Mouse (Mus musculus): ENCODE measurements at regions not wholly inside any gene's neighbourhood (a gene's known extent, or its start where the extent isn't known, plus 50 kb on each side); places are given as distances from the start of the nearest gene placed in this dataset.

DNA sequence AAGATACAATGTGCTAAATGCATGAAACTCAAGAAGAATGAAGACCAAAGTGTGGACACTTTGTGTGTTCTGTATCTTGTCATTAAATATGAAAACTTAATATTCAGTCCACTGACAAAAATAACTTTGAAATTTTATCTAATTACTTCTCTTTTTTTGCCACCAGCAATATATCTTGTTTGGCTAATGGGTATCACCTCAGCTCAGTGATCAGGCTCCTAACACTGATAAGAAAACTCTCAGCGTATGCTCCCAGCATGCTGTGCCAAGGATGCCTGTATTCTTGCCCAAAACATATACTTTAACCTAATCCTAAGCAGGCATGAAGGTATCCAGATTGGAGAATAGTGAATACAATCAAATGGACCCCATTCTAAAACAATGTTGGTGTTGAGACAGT, 53.3 kb upstream of the Ptpn12 start:
- no peaks in the 10 kb centered on the region for H3K36me3 ChIP-seq
- H3K4me2 ChIP-seq, result no peak overlapping the region
- no peaks in the 10 kb centered on the region for H3K27me3 ChIP-seq
- 95% methylated on average over 1 of the region's 1 CpGs for WGBS
- no peaks in the 10 kb centered on the region for H3K9me3 ChIP-seq
- no peak for ATAC-seq (ENCODE audit: insufficient number of reproducible peaks, insufficient read depth, low FRiP score, low TSS enrichment, low read depth)
- H3K4me1 ChIP-seq (replicated peaks), result no peaks in the 10 kb centered on the region
- no peak overlapping the region for H3K4me3 ChIP-seq (replicated peaks)
- no peak overlapping the region for H3K9ac ChIP-seq (replicated peaks)
- no peak overlapping the region for H3K27ac ChIP-seq

DNA sequence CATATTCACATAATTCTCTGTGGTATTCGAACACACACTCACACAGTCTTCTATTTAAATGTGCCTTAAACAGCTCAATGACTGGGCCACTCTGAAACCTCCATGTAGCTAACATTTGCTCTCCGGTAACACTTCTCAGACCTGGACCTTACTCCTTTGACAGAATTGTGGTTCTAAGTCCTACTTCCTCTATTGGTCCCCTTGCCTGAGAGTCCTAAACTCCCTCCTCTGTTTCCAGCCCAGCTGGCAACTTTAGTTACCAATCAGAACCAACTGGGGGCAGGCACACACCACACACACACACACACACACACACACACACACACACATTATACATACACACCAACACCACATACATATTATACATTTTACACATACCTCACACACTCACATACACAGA, 57.7 kb upstream of the Ptpn12 start:
- Histone ChIP-seq H3K4me1 (replicated peaks) (no peaks in the 10 kb centered on the region), H3K27me3 (no peaks in the 10 kb centered on the region), H3K4me3 (replicated peaks) (no peak overlapping the region), H3K36me3 (no peaks in the 10 kb centered on the region), H3K27ac (no peak overlapping the region), H3K4me2 (no peak overlapping the region), H3K9ac (replicated peaks) (no peak overlapping the region), H3K9me3 (no peaks in the 10 kb centered on the region)
- WGBS, result 75% methylated on average over 2 of the region's 2 CpGs
- no peak for ATAC-seq (ENCODE audit: insufficient number of reproducible peaks, insufficient read depth, low FRiP score, low TSS enrichment, low read depth)

DNA sequence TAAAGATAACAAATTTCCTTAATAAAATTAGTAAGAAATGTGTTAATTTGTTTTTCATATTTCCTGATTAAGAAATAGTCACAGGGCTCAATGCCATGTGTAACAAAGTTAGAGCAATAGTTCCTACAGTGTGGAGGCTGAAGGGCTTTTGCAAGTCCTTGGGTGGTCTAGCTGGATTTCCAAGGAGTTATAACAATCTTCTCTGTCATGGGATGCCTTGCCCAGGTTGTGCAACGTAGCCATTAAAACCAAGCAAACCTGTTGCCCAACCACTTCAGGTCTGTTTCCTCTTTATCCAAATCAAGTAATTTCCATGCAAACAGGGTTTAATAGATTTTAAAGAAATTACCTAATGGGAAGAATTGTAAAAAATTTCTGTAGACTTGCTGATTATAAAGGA, 59.8 kb upstream of the Ptpn12 start:
- WGBS, result 79% methylated on average over 1 of the region's 1 CpGs
- Histone ChIP-seq H3K36me3 (no peaks in the 10 kb centered on the region), H3K27me3 (no peaks in the 10 kb centered on the region), H3K4me1 (replicated peaks) (no peaks in the 10 kb centered on the region), H3K4me3 (replicated peaks) (no peak overlapping the region), H3K9ac (replicated peaks) (no peak overlapping the region), H3K9me3 (no peaks in the 10 kb centered on the region), H3K4me2 (no peak overlapping the region), H3K27ac (no peak overlapping the region)
- no peak for ATAC-seq (ENCODE audit: insufficient number of reproducible peaks, insufficient read depth, low FRiP score, low TSS enrichment, low read depth)

DNA sequence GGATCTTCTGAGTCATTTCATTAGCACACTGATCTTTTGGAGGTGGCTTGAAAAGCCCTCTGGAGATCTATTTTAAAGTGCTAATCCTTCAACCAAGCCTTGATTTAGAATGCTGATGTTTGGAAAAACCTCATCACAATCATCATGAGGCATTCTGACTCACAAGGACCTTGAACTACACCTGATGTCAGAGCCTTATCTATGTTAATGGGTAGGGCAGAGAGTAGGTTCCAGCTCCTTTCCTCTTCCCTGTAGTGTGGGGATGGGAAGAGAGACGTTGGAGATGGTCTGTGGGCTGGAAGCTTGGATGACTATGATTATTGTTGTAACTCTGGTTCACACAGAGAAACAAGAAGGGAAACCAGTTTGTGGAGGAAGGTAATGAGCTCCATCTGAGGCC, 63.0 kb upstream of the Gsap start:
- H3K4me1 ChIP-seq (replicated peaks), result no peaks in the 10 kb centered on the region
- no peak overlapping the region for H3K9ac ChIP-seq (replicated peaks)
- no peak overlapping the region for H3K4me3 ChIP-seq (replicated peaks)
- H3K4me2 ChIP-seq, result no peak overlapping the region
- ATAC-seq (ENCODE audit: insufficient number of reproducible peaks, insufficient read depth, low FRiP score, low TSS enrichment, low read depth), result no peak
- no peak overlapping the region for H3K27ac ChIP-seq
- H3K9me3 ChIP-seq, result no peaks in the 10 kb centered on the region
- no peaks in the 10 kb centered on the region for H3K27me3 ChIP-seq
- WGBS, result 64% methylated on average over 1 of the region's 1 CpGs
- H3K36me3 ChIP-seq, result no peaks in the 10 kb centered on the region

DNA sequence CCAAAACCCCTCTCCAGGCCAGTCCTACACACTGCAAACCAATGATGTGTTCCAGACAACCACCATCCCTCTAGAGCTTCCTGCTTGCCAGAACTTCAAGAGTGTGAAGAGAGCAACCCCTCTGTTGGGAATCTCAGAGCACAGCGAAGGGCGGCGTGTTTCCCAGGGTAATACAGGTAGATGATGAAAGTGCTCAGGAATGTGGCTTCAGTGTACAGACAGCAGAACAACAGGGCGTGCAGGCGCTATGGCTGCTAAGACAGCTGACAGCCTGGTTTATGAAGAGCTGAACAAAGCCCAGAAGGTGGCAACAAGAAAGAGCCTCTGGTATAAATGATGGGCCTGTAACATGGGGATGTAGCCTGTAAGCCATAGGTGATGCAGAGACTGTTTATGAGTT, 61.0 kb upstream of the Gsap start:
- Histone ChIP-seq H3K36me3 (no peaks in the 10 kb centered on the region), H3K9ac (replicated peaks) (no peak overlapping the region), H3K4me2 (no peak overlapping the region), H3K4me3 (replicated peaks) (no peak overlapping the region), H3K4me1 (replicated peaks) (no peaks in the 10 kb centered on the region), H3K27me3 (no peaks in the 10 kb centered on the region), H3K27ac (no peak overlapping the region), H3K9me3 (no peaks in the 10 kb centered on the region)
- no peak for ATAC-seq (ENCODE audit: insufficient number of reproducible peaks, insufficient read depth, low FRiP score, low TSS enrichment, low read depth)
- 77% methylated on average over 5 of the region's 5 CpGs for WGBS

DNA sequence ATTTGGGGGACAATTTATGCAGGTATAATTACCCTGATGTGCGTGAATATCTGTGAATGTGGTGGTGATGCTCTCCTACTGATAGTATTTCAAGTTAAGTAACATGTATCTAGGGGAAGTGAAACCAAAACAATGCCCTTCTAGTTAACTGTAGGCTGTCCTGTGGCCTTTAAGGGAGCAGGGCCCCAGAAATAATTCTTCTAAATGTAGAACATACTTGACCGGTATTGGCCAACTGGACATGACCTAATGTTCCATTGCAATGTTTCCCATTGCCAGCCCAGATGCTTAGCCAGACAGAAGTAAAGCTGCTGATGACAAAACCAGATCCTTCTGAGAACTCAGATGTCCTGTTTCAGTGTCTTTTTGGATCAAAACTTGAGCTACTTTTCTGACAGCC, 54.9 kb upstream of the Gsap start:
- H3K4me3 ChIP-seq (replicated peaks), result no peak overlapping the region
- no peak overlapping the region for H3K27ac ChIP-seq
- no peak for ATAC-seq (ENCODE audit: insufficient number of reproducible peaks, insufficient read depth, low FRiP score, low TSS enrichment, low read depth)
- WGBS, result 91% methylated on average over 2 of the region's 2 CpGs
- H3K36me3 ChIP-seq, result no peaks in the 10 kb centered on the region
- peaks cover 7% of the 10 kb centered on the region; the same call in 1 of the 2 replicates for H3K4me1 ChIP-seq (replicated peaks)
- no peaks in the 10 kb centered on the region for H3K27me3 ChIP-seq
- no peaks in the 10 kb centered on the region for H3K9me3 ChIP-seq
- H3K4me2 ChIP-seq, result no peak overlapping the region
- no peak overlapping the region for H3K9ac ChIP-seq (replicated peaks)

DNA sequence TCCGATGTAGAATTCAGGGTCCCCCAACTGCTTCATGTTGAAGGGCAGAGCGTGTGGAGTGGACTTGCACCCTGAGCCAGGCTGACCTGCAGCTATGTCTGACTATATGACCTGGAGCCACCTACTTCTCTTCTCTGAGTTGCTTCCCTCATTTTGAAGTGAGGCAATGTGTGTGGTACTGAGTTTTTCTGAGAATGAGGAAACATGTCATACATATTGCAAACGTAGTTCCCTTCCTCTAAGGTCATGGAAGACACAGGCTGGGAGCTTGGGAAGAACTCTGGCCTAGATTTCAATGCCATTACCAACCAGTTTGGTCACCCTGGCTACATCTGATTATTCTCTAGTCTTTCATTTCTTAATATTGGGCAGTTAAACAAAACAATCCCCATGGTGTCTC, 54.1 kb upstream of the Gsap start:
- no peaks in the 10 kb centered on the region for H3K9me3 ChIP-seq
- H3K27me3 ChIP-seq, result no peaks in the 10 kb centered on the region
- no peak for ATAC-seq (ENCODE audit: insufficient number of reproducible peaks, insufficient read depth, low FRiP score, low TSS enrichment, low read depth)
- H3K9ac ChIP-seq (replicated peaks), result no peak overlapping the region
- H3K27ac ChIP-seq, result no peak overlapping the region
- H3K4me1 ChIP-seq (replicated peaks), result peaks cover 13% of the 10 kb centered on the region; the same call in 1 of the 2 replicates
- H3K4me3 ChIP-seq (replicated peaks), result no peak overlapping the region
- WGBS, result 91% methylated on average over 3 of the region's 3 CpGs
- no peak overlapping the region for H3K4me2 ChIP-seq
- no peaks in the 10 kb centered on the region for H3K36me3 ChIP-seq

DNA sequence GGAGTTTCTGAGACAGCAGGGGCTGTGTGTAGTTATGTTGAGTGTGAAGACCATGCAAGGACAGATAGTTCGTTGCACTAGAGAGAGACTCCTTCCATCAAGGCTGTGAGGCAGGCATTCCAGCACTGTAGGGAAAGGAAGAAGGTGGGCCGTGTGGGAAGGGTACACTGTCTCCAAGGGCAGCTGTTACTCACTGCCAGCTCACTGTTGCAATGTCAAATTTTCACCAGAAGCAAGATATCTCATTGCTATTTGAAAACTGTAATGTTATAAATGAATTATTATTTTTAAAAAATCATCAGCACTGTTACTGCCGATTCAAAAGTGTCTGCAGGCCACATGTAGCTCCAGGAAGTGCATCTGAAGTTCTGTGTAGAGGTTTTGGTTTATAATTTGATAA, 50.6 kb upstream of the Gsap start:
- peaks cover 13% of the 10 kb centered on the region; the same call in 1 of the 2 replicates for H3K4me1 ChIP-seq (replicated peaks)
- no peaks in the 10 kb centered on the region for H3K27me3 ChIP-seq
- 82% methylated on average over 3 of the region's 3 CpGs for WGBS
- no peaks in the 10 kb centered on the region for H3K9me3 ChIP-seq
- no peak overlapping the region for H3K27ac ChIP-seq
- H3K4me3 ChIP-seq (replicated peaks), result no peak overlapping the region
- H3K36me3 ChIP-seq, result no peaks in the 10 kb centered on the region
- no peak overlapping the region for H3K4me2 ChIP-seq
- no peak for ATAC-seq (ENCODE audit: insufficient number of reproducible peaks, insufficient read depth, low FRiP score, low TSS enrichment, low read depth)
- H3K9ac ChIP-seq (replicated peaks), result no peak overlapping the region

DNA sequence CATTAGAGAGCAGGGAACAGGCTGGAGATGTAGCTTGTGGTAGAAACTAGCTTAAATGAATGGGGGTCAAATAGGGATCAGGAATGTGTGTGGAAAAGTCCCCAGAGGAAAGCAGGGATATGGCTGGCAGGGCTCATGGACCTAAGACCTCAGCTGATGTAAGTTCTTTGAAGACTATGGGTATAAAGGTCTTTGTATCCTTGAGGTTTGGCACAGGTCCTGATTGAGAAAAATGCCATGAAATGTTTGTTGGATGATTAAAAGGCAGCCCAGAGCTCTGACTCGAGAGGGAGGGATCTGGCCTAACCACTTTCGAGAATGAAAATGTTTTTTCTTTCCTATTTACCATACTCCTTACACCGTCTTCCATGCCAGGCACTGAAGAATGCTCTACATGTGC, 50.0 kb upstream of the Gsap start:
- Histone ChIP-seq H3K4me1 (replicated peaks) (peaks cover 13% of the 10 kb centered on the region; the same call in 1 of the 2 replicates), H3K27ac (0 out of 2 replicates have a peak overlapping the region, but pooled peaks have one; percentile 23), H3K9ac (replicated peaks) (no peak overlapping the region), H3K4me2 (no peak overlapping the region), H3K9me3 (no peaks in the 10 kb centered on the region), H3K4me3 (replicated peaks) (no peak overlapping the region), H3K36me3 (no peaks in the 10 kb centered on the region), H3K27me3 (no peaks in the 10 kb centered on the region)
- no peak for ATAC-seq (ENCODE audit: insufficient number of reproducible peaks, insufficient read depth, low FRiP score, low TSS enrichment, low read depth)
- 67% methylated on average over 3 of the region's 3 CpGs for WGBS

Data from limb, embryonic 12.5 days (tissue).